Mouse (Mus musculus): ENCODE measurements around the gene Rhod. TPM values are rescaled to one million over a fixed set of nuclear protein-coding genes. Genes with fewer than 3 reads are reported as not detected.

Rhod gene
- polyA plus RNA-seq, 1 experiment from 2014 or later, result 5.3 TPM

DNA sequence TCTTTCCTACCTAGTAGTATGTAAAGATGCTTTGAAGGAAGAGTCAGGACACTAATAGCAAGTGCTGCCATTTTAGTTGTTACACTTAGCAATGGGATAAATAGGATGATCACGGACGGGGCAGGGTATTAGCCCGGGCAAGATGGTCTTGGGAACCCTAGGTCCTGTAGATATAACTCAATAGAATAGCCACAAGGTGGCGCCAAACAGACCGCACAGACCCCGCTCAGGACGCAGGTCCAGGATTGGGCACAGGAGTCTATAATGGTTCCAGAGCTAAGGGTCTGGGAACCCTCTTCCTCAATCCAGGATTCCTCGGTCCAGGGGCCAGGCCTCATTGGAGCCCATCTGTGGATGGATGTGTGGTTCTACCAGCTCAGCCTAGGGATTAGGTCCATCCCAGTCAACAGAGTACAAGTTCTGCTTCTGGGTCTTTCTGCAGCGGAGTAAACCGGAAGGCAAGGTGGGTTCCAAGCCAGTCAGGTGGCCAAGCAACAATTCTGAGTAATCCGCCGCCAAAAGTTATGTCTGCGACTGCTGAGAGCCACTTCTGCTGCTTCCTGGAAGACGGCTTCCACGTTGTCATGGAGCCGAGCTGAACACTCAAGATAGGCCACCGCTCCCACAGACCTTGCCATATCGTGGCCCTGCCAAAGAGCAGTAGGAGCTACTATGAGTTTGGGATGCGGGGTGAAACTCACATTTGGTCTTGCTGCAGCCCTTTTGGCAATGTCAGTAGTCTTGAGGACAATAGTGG is 13.4 kb downstream of the Rhod start:
- no peaks in the 10 kb centered on the region for H3K27me3 ChIP-seq (replicated peaks; ENCODE audit: control insufficient read depth, insufficient read depth, low read length)
- WGBS, result 77% methylated on average over 19 of the region's 19 CpGs
- H3K36me3 ChIP-seq (ENCODE audit: control insufficient read depth, insufficient read depth), result no peaks in the 10 kb centered on the region
- ATAC-seq, result no peak
- H3K4me3 ChIP-seq (replicated peaks; ENCODE audit: low read length), result no peak overlapping the region
- no peak overlapping the region for H3K9ac ChIP-seq (replicated peaks; ENCODE audit: low read depth, low read length)
- H3K4me1 ChIP-seq (replicated peaks; ENCODE audit: control insufficient read depth, insufficient read depth, low read length), result no peaks in the 10 kb centered on the region
- no peaks in the 10 kb centered on the region for H3K9me3 ChIP-seq (ENCODE audit: control insufficient read depth, low read length)
- H3K4me2 ChIP-seq (ENCODE audit: low read length), result no peak overlapping the region
- H3K27ac ChIP-seq (ENCODE audit: low read length), result no peak overlapping the region

GRCm38 (mm10) chr19:4423021-4423420 is 16.2 kb downstream of the Rhod start:
- no peaks in the 10 kb centered on the region for H3K9me3 ChIP-seq (ENCODE audit: control insufficient read depth, low read length)
- H3K4me3 ChIP-seq (replicated peaks; ENCODE audit: low read length), result no peak overlapping the region
- H3K27ac ChIP-seq (ENCODE audit: low read length), result no peak overlapping the region

DNA sequence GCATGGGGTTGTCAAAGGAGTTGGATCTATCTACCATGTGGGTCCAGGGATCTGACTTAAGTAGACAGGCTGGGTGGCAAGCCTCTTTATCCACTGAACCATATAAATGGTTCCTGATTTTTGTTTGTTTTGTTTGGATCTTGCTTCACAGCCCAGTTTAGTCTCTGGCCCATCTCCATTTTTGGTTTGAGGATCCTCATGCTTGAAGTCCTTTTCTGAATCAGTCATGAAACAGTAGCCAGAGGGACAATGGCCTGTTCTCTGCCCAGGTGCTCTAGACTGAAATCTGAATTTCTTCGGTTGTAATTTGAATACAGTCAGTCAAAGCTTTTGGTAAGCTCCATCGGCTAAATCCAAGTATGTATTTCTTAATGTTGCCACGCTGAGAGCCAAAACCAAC is 16.7 kb downstream of the Rhod start:
- H3K4me2 ChIP-seq (ENCODE audit: low read length), result no peak overlapping the region
- 88% methylated on average over 3 of the region's 3 CpGs for WGBS
- H3K9me3 ChIP-seq (ENCODE audit: control insufficient read depth, low read length), result no peaks in the 10 kb centered on the region
- no peaks in the 10 kb centered on the region for H3K36me3 ChIP-seq (ENCODE audit: control insufficient read depth, insufficient read depth)
- no peak overlapping the region for H3K27ac ChIP-seq (ENCODE audit: low read length)
- H3K4me1 ChIP-seq (replicated peaks; ENCODE audit: control insufficient read depth, insufficient read depth, low read length), result no peaks in the 10 kb centered on the region
- ATAC-seq, result no peak
- no peak overlapping the region for H3K9ac ChIP-seq (replicated peaks; ENCODE audit: low read depth, low read length)
- no peak overlapping the region for H3K4me3 ChIP-seq (replicated peaks; ENCODE audit: low read length)
- H3K27me3 ChIP-seq (replicated peaks; ENCODE audit: control insufficient read depth, insufficient read depth, low read length), result no peaks in the 10 kb centered on the region

More at GRCm38 (mm10) chr19:4423021-4423420, 16.2 kb downstream of the Rhod start:
- 50% methylated on average over 3 of the region's 3 CpGs for WGBS
- Histone ChIP-seq H3K4me1 (replicated peaks; ENCODE audit: control insufficient read depth, insufficient read depth, low read length) (no peaks in the 10 kb centered on the region), H3K36me3 (ENCODE audit: control insufficient read depth, insufficient read depth) (no peaks in the 10 kb centered on the region), H3K9ac (replicated peaks; ENCODE audit: low read depth, low read length) (no peak overlapping the region), H3K27me3 (replicated peaks; ENCODE audit: control insufficient read depth, insufficient read depth, low read length) (no peaks in the 10 kb centered on the region), H3K4me2 (ENCODE audit: low read length) (no peak overlapping the region)
- ATAC-seq, result no peak

- Histone ChIP-seq H3K4me1 (replicated peaks; ENCODE audit: control insufficient read depth, insufficient read depth, low read length) (no peaks in the 10 kb centered on the region), H3K9ac (replicated peaks; ENCODE audit: low read depth, low read length) (no peak overlapping the region), H3K27me3 (replicated peaks; ENCODE audit: control insufficient read depth, insufficient read depth, low read length) (no peaks in the 10 kb centered on the region), H3K27ac (ENCODE audit: low read length) (no peak overlapping the region), H3K4me3 (replicated peaks; ENCODE audit: low read length) (no peak overlapping the region), H3K4me2 (ENCODE audit: low read length) (no peak overlapping the region), H3K36me3 (ENCODE audit: control insufficient read depth, insufficient read depth) (no peaks in the 10 kb centered on the region), H3K9me3 (ENCODE audit: control insufficient read depth, low read length) (no peaks in the 10 kb centered on the region)
- 92% methylated on average over 8 of the region's 8 CpGs for WGBS
- no peak for ATAC-seq
These were observed 18.9 kb downstream of the Rhod start for GRCm38 (mm10) chr19:4420153-4420910.

DNA sequence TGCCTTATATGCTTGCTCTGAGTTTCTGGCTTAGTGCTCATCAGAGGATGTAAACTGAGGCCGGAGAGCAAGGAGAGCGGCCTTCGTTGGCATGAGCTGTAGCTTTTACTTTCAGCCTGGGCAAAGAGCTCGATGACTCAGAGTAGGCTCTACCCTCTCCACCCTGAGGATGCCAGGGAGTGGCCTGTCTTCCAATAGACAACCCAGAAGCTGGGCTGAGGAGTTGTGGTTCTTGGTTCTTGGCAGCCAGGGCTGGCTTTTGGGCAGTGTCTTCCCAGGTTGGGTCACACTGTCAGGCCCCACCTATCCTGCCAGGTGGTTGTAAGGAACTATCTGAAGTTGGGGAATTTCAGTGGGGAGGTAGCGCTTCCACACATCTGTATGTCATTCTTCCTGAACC is 19.5 kb downstream of the Rhod start:
- H3K9ac ChIP-seq (replicated peaks; ENCODE audit: low read depth, low read length), result no peak overlapping the region
- H3K27ac ChIP-seq (ENCODE audit: low read length), result no peak overlapping the region
- no peaks in the 10 kb centered on the region for H3K9me3 ChIP-seq (ENCODE audit: control insufficient read depth, low read length)
- H3K4me3 ChIP-seq (replicated peaks; ENCODE audit: low read length), result no peak overlapping the region
- H3K4me1 ChIP-seq (replicated peaks; ENCODE audit: control insufficient read depth, insufficient read depth, low read length), result no peaks in the 10 kb centered on the region
- ATAC-seq, result no peak
- H3K36me3 ChIP-seq (ENCODE audit: control insufficient read depth, insufficient read depth), result no peaks in the 10 kb centered on the region
- H3K27me3 ChIP-seq (replicated peaks; ENCODE audit: control insufficient read depth, insufficient read depth, low read length), result no peaks in the 10 kb centered on the region
- H3K4me2 ChIP-seq (ENCODE audit: low read length), result no peak overlapping the region
- WGBS, result 96% methylated on average over 5 of the region's 5 CpGs

GRCm38 (mm10) chr19:4417713-4418112 is 21.5 kb downstream of the Rhod start:
- H3K27ac ChIP-seq (ENCODE audit: low read length), result no peak overlapping the region
- no peaks in the 10 kb centered on the region for H3K4me1 ChIP-seq (replicated peaks; ENCODE audit: control insufficient read depth, insufficient read depth, low read length)
- no peak overlapping the region for H3K9ac ChIP-seq (replicated peaks; ENCODE audit: low read depth, low read length)
- H3K36me3 ChIP-seq (ENCODE audit: control insufficient read depth, insufficient read depth), result no peaks in the 10 kb centered on the region
- H3K9me3 ChIP-seq (ENCODE audit: control insufficient read depth, low read length), result no peaks in the 10 kb centered on the region
- no peak overlapping the region for H3K4me3 ChIP-seq (replicated peaks; ENCODE audit: low read length)
- no peak for ATAC-seq
- no peaks in the 10 kb centered on the region for H3K27me3 ChIP-seq (replicated peaks; ENCODE audit: control insufficient read depth, insufficient read depth, low read length)
- no peak overlapping the region for H3K4me2 ChIP-seq (ENCODE audit: low read length)

DNA sequence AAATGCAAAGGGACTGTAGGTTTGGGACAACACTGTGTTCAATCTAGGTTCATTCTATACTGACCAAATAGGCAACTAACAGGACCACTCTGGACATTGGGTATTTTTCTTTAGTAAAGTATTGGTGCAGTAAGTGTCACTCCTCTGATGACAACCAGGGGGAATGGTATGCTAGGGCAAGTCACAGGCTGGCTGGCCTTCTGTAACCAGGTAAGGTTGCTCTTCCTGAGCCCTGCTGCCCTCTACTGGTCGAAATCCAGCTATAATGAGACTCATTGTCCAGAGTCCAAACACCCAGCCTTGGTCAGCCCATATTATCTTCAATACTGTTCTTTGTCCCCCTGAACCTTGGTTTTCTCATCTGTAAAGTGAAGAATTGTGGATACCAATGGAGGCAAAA is 22.0 kb downstream of the Rhod start:
- H3K9ac ChIP-seq (replicated peaks; ENCODE audit: low read depth, low read length), result no peak overlapping the region
- no peaks in the 10 kb centered on the region for H3K4me1 ChIP-seq (replicated peaks; ENCODE audit: control insufficient read depth, insufficient read depth, low read length)
- 0% methylated on average over 1 of the region's 1 CpGs for WGBS
- no peaks in the 10 kb centered on the region for H3K9me3 ChIP-seq (ENCODE audit: control insufficient read depth, low read length)
- no peaks in the 10 kb centered on the region for H3K36me3 ChIP-seq (ENCODE audit: control insufficient read depth, insufficient read depth)
- no peak overlapping the region for H3K27ac ChIP-seq (ENCODE audit: low read length)
- no peak overlapping the region for H3K4me2 ChIP-seq (ENCODE audit: low read length)
- no peaks in the 10 kb centered on the region for H3K27me3 ChIP-seq (replicated peaks; ENCODE audit: control insufficient read depth, insufficient read depth, low read length)
- H3K4me3 ChIP-seq (replicated peaks; ENCODE audit: low read length), result no peak overlapping the region
- no peak for ATAC-seq

- no peaks in the 10 kb centered on the region for H3K27me3 ChIP-seq (replicated peaks; ENCODE audit: control insufficient read depth, insufficient read depth, low read length)
- no peaks in the 10 kb centered on the region for H3K36me3 ChIP-seq (ENCODE audit: control insufficient read depth, insufficient read depth)
- H3K4me3 ChIP-seq (replicated peaks; ENCODE audit: low read length), result no peak overlapping the region
- WGBS, result 78% methylated on average over 1 of the region's 1 CpGs
- H3K27ac ChIP-seq (ENCODE audit: low read length), result no peak overlapping the region
- ATAC-seq, result no peak
- H3K9me3 ChIP-seq (ENCODE audit: control insufficient read depth, low read length), result no peaks in the 10 kb centered on the region
- no peak overlapping the region for H3K9ac ChIP-seq (replicated peaks; ENCODE audit: low read depth, low read length)
- no peaks in the 10 kb centered on the region for H3K4me1 ChIP-seq (replicated peaks; ENCODE audit: control insufficient read depth, insufficient read depth, low read length)
- H3K4me2 ChIP-seq (ENCODE audit: low read length), result no peak overlapping the region
These were observed 24.6 kb downstream of the Rhod start for GRCm38 (mm10) chr19:4414631-4415030.

- H3K4me2 ChIP-seq (ENCODE audit: low read length), result no peak overlapping the region
- H3K27me3 ChIP-seq (replicated peaks; ENCODE audit: control insufficient read depth, insufficient read depth, low read length), result no peaks in the 10 kb centered on the region
- H3K9me3 ChIP-seq (ENCODE audit: control insufficient read depth, low read length), result no peaks in the 10 kb centered on the region
- 78% methylated on average over 2 of the region's 2 CpGs for WGBS
- ATAC-seq, result no peak
- H3K4me3 ChIP-seq (replicated peaks; ENCODE audit: low read length), result no peak overlapping the region
- no peaks in the 10 kb centered on the region for H3K36me3 ChIP-seq (ENCODE audit: control insufficient read depth, insufficient read depth)
- H3K27ac ChIP-seq (ENCODE audit: low read length), result no peak overlapping the region
- H3K9ac ChIP-seq (replicated peaks; ENCODE audit: low read depth, low read length), result no peak overlapping the region
- no peaks in the 10 kb centered on the region for H3K4me1 ChIP-seq (replicated peaks; ENCODE audit: control insufficient read depth, insufficient read depth, low read length)
These were observed 30.2 kb downstream of the Rhod start for GRCm38 (mm10) chr19:4409062-4409461.
